Mouse (Mus musculus): ENCODE measurements around the gene Elmo3. TPM values are rescaled to one million over a fixed set of nuclear protein-coding genes. Genes with fewer than 3 reads are reported as not detected.

Elmo3 gene
- polyA plus RNA-seq, 1 experiment from 2014 or later: 23.0 TPM

DNA sequence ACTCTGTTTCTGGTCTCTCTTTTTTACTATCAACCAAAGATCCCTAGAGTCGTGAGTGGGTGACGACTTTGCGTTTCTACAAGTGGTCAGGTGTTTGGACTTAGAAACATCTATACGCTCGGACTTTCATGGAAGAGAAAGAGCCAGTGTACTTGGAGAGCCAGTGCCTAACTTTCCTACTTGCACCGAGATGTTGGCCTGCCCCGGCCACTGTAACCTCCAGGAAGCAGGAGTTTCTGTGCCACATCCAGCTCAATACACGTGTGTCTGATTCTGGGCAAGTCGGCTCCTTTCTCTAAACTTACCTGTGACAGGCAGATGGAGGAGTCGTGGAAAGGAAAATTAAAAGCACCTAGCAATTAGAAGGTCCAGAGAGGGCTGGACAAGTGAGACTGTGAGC, 29.6 kb upstream of the Elmo3 start, which contains the start of gene Nol3:
Gene Nol3 (plus strand): TSS at position 301 of the 400 bp plus-strand sequence.
- H3K4me3 ChIP-seq (ENCODE audit: low read depth, low read length): peak within 1 kb of the TSS; percentile 35

DNA sequence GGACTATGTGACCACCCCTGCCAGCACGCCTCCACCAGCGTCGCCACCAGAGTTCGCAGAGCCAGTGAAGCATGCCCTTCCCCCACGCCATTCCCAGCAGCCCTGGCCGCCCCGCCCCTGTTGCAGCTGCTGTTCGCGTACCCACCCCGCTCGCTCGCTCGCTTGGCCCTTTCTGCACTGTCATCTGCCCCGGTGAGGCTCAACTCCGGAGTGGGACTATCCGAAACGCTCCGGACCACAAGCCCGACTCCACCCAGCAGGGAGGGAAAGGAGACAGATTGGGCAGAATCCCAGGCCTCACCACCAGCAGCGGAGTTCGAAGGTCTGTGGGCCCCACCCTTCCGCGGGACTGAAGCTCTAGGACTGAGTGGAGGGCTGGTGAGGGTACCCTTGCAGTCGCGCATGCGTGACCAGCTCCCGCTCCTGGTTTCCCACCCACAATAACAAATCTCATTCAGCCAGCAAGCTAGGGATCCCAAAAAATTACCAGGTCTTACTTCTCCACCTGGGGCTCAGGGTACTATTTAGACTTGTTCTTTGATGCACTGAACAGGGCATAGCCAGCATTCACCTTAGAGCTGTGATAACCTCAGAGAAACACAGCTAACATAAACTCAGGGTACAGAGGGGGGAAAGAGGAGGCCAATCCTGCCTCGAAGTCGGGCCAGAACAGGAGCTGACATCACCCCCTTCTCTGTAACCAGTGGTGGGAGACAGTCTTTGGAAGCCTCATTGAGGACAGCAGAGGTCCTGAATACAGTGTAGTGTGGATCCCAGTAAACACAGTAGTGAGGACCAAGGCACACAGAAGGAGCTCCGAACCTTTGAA, 28.9 kb upstream of the Elmo3 start:
- TF ChIP-seq EP300 (IDR thresholded peaks at IDR 0.05) (no peak), CTCF (IDR thresholded peaks at IDR 0.05) (0 out of 2 replicates have a peak, but pooled peaks have one; percentile 5)
- no peaks in the 10 kb centered on the region for H3K36me3 ChIP-seq (ENCODE audit: insufficient read depth, low read length)
- 4% methylated on average over 30 of the region's 30 CpGs for WGBS
- H3K27me3 ChIP-seq (replicated peaks; ENCODE audit: insufficient read depth, low read length): peaks cover 31% of the 10 kb centered on the region
- H3K9ac ChIP-seq (replicated peaks; ENCODE audit: low read depth): 0 out of 2 replicates have a peak overlapping the region, but pooled peaks have one; percentile 12
- H3K9me3 ChIP-seq (ENCODE audit: low read length): no peaks in the 10 kb centered on the region
- H3K4me3 ChIP-seq (ENCODE audit: low read depth, low read length): peak overlapping the region; percentile 35
- DNase-seq (ENCODE audit: low spot score): peak; percentile 69
- H3K4me2 ChIP-seq (replicated peaks; ENCODE audit: low read depth, low read length): peak overlapping the region; percentile 67
- peak; percentile 46 for ATAC-seq
- H3K4me1 ChIP-seq (ENCODE audit: insufficient read depth, low read depth, low read length): no peaks in the 10 kb centered on the region; the same call in none of the 2 replicates
- no peak overlapping the region for H3K27ac ChIP-seq (ENCODE audit: low read length)

More for the DNA sequence above, 29.6 kb upstream of the Elmo3 start, which contains the start of gene Nol3:
- peak within 1 kb of the TSS; percentile 67 for H3K4me2 ChIP-seq (replicated peaks; ENCODE audit: low read depth, low read length)
- 5% methylated on average over 10 of the region's 10 CpGs for WGBS
- TF ChIP-seq EP300 (IDR thresholded peaks at IDR 0.05) (no peak), CTCF (IDR thresholded peaks at IDR 0.05) (no peak)
- H3K9me3 ChIP-seq (ENCODE audit: low read length): no peaks in the 10 kb centered on the region
- H3K27ac ChIP-seq (ENCODE audit: low read length): no peak within 1 kb of the TSS
- H3K4me1 ChIP-seq (ENCODE audit: insufficient read depth, low read depth, low read length): no peaks in the 10 kb centered on the region; the same call in none of the 2 replicates
- H3K27me3 ChIP-seq (replicated peaks; ENCODE audit: insufficient read depth, low read length): peaks cover 37% of the 10 kb centered on the region
- DNase-seq (ENCODE audit: low spot score) (no peak), ATAC-seq (no peak)
- H3K9ac ChIP-seq (replicated peaks; ENCODE audit: low read depth): 0 out of 2 replicates have a peak within 1 kb of the TSS, but pooled peaks have one; percentile 12
- H3K36me3 ChIP-seq (ENCODE audit: insufficient read depth, low read length): no peaks in the 10 kb centered on the region

DNA sequence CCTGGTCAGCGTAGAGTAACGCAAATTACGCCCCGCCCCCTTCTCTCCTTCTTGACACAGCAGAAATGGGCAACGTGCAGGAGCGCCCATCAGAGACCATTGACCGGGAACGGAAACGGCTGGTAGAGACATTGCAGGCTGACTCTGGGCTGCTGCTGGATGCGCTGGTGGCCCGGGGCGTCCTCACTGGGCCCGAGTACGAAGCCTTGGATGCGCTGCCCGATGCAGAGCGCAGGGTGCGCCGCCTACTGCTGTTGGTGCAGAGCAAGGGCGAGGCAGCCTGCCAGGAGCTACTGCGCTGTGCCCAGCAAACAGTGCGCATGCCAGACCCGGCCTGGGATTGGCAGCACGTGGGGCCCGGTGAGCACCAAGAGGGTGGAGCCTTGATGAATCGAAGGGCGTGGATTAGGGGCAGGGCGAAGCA, 26.5 kb upstream of the Elmo3 start:
- ATAC-seq: peak; percentile 77

DNA sequence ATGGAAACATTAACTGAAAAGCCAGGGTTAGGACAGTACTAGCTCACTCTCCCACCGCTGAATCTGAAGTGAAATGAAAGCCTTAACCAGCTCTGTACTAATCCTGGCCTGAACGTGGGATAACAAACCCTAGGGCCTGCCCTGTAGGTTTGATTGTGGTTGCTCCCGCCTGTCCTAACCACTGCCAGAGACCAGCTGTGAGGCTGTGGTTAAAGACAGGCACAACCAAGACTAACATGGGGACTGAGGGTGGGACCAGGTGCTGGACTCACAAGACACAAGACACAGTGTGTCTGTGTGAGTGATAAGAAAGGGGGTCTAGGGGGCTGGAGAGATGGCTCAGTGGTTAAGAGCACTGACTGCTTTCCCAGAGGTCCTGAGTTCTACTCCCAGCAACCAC, 24.8 kb upstream of the Elmo3 start:
- ATAC-seq (no peak), DNase-seq (ENCODE audit: low spot score) (no peak)
- peaks cover 11% of the 10 kb centered on the region; the same call in 1 of the 2 replicates for H3K27me3 ChIP-seq (replicated peaks; ENCODE audit: insufficient read depth, low read length)
- no peak for TF ChIP-seq CTCF (IDR thresholded peaks at IDR 0.05)
- no peak for TF ChIP-seq EP300 (IDR thresholded peaks at IDR 0.05)
- no peak overlapping the region for H3K9ac ChIP-seq (replicated peaks; ENCODE audit: low read depth)
- 79% methylated on average over 3 of the region's 3 CpGs for WGBS
- H3K4me3 ChIP-seq (ENCODE audit: low read depth, low read length): no peak overlapping the region
- H3K4me1 ChIP-seq (ENCODE audit: insufficient read depth, low read depth, low read length): no peaks in the 10 kb centered on the region; the same call in none of the 2 replicates
- H3K9me3 ChIP-seq (ENCODE audit: low read length): no peaks in the 10 kb centered on the region
- H3K27ac ChIP-seq (ENCODE audit: low read length): no peak overlapping the region
- no peak overlapping the region for H3K4me2 ChIP-seq (replicated peaks; ENCODE audit: low read depth, low read length)
- no peaks in the 10 kb centered on the region for H3K36me3 ChIP-seq (ENCODE audit: insufficient read depth, low read length)

More for the DNA sequence above, 26.5 kb upstream of the Elmo3 start:
- Histone ChIP-seq H3K9ac (replicated peaks; ENCODE audit: low read depth) (no peak overlapping the region), H3K4me1 (ENCODE audit: insufficient read depth, low read depth, low read length) (no peaks in the 10 kb centered on the region; the same call in none of the 2 replicates), H3K4me3 (ENCODE audit: low read depth, low read length) (no peak overlapping the region; the same call in 1 of the 2 replicates), H3K9me3 (ENCODE audit: low read length) (no peaks in the 10 kb centered on the region), H3K27me3 (replicated peaks; ENCODE audit: insufficient read depth, low read length) (peaks cover 18% of the 10 kb centered on the region), H3K4me2 (replicated peaks; ENCODE audit: low read depth, low read length) (peak overlapping the region; percentile 44), H3K27ac (ENCODE audit: low read length) (no peak overlapping the region), H3K36me3 (ENCODE audit: insufficient read depth, low read length) (no peaks in the 10 kb centered on the region)
- WGBS: 5% methylated on average over 28 of the region's 28 CpGs
- DNase-seq (ENCODE audit: low spot score): peak; percentile 87
- TF ChIP-seq EP300 (IDR thresholded peaks at IDR 0.05) (no peak), CTCF (IDR thresholded peaks at IDR 0.05) (peak; percentile 64)

DNA sequence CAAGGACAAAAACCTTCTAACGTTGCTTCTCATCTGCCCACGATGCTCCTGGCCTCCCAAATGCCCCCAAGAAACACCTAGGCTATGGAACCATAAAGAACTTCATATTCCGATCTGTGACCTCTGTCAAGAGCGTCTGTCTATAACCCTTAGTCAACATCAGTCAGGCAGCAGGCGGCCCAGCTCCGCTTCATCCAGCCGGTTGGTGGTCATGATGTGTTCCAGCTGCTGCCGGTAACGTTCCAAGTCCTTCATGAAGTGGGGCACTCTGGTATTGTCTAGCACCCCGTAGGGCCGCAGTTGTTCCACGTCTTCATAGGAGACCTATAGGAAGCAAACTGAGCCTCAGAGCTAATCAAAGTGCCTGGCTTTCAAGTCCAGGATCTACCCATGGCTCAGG, 23.6 kb upstream of the Elmo3 start:
- Histone ChIP-seq H3K36me3 (ENCODE audit: insufficient read depth, low read length) (no peaks in the 10 kb centered on the region), H3K4me1 (ENCODE audit: insufficient read depth, low read depth, low read length) (no peaks in the 10 kb centered on the region; the same call in none of the 2 replicates), H3K27me3 (replicated peaks; ENCODE audit: insufficient read depth, low read length) (peaks cover 11% of the 10 kb centered on the region; the same call in 1 of the 2 replicates), H3K9me3 (ENCODE audit: low read length) (no peaks in the 10 kb centered on the region), H3K4me2 (replicated peaks; ENCODE audit: low read depth, low read length) (no peak overlapping the region), H3K27ac (ENCODE audit: low read length) (no peak overlapping the region), H3K9ac (replicated peaks; ENCODE audit: low read depth) (no peak overlapping the region), H3K4me3 (ENCODE audit: low read depth, low read length) (no peak overlapping the region)
- DNase-seq (ENCODE audit: low spot score) (peak; percentile 56), ATAC-seq (peak; percentile 46; the same call in 1 of the 2 replicates)
- TF ChIP-seq CTCF (IDR thresholded peaks at IDR 0.05) (no peak), EP300 (IDR thresholded peaks at IDR 0.05) (no peak)
- WGBS: 61% methylated on average over 12 of the region's 12 CpGs

DNA sequence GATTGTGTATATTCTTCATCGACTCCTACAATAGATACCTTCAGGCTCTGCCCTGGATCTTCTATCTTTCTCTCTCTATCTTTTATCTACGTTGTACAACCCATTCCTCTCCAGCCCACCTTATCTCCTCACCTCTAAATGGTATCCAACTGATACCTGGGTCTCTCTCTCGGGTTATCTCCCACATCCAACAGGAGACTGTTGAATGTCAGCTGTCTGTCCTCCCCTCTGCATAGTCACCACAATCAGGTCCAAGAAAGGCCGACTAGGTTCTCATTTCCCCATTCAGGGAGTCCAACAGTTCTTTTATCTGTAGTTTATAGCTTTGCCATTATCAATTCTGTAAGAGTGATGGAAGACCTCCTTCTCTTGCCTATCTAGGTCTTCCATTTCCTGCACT, 23.2 kb upstream of the Elmo3 start:
- no peak for TF ChIP-seq EP300 (IDR thresholded peaks at IDR 0.05)
- no peak for TF ChIP-seq CTCF (IDR thresholded peaks at IDR 0.05)
- H3K27me3 ChIP-seq (replicated peaks; ENCODE audit: insufficient read depth, low read length): peaks cover 11% of the 10 kb centered on the region; the same call in 1 of the 2 replicates
- 84% methylated on average over 4 of the region's 4 CpGs for WGBS

More for the DNA sequence above, 23.2 kb upstream of the Elmo3 start:
- no peak for DNase-seq (ENCODE audit: low spot score)
- no peaks in the 10 kb centered on the region; the same call in 1 of the 2 replicates for H3K4me1 ChIP-seq (ENCODE audit: insufficient read depth, low read depth, low read length)
- no peak overlapping the region for H3K27ac ChIP-seq (ENCODE audit: low read length)
- H3K9me3 ChIP-seq (ENCODE audit: low read length): no peaks in the 10 kb centered on the region
- ATAC-seq: no peak
- H3K4me3 ChIP-seq (ENCODE audit: low read depth, low read length): no peak overlapping the region
- H3K9ac ChIP-seq (replicated peaks; ENCODE audit: low read depth): no peak overlapping the region
- no peaks in the 10 kb centered on the region for H3K36me3 ChIP-seq (ENCODE audit: insufficient read depth, low read length)
- no peak overlapping the region for H3K4me2 ChIP-seq (replicated peaks; ENCODE audit: low read depth, low read length)
